Mouse (Mus musculus) stomach, embryonic 16.5 days (tissue): ENCODE results near the gene Mef2d. TPM values are rescaled to one million over a fixed set of nuclear protein-coding genes. Genes with fewer than 3 reads are reported as not detected.

ENCODE experiments used
- ATAC-seq: fragments of 200-750 bp; cut with Nextera tagmentation; 2 replicates; pipeline ENCODE4 v1.8.0; 2017; ENCODE audit warnings: moderate number of reproducible peaks, moderate TSS enrichment; ENCODE audit not compliant: insufficient read depth, low FRiP score
- H3K27ac ChIP-seq: fragments of 300-500 bp; sonication (generic); 2 replicates; pipeline ENCODE4 v1.5.1; 2014; ENCODE audit warnings: low read length
- H3K27me3 ChIP-seq: fragments of 300-500 bp; sonication (generic); 2 replicates; pipeline ENCODE4 v1.6.1; 2014; ENCODE audit warnings: low read length, control low read depth, mixed read lengths; ENCODE audit not compliant: control insufficient read depth, insufficient read depth
- H3K36me3 ChIP-seq: fragments of 300-500 bp; sonication (generic); 2 replicates; pipeline ENCODE4 v1.6.1; 2014; ENCODE audit warnings: low read length; ENCODE audit not compliant: control insufficient read depth, insufficient read depth
- H3K4me1 ChIP-seq: fragments of 300-500 bp; sonication (generic); 2 replicates; pipeline ENCODE4 v1.6.1; 2014; ENCODE audit warnings: low read length, control low read depth, mixed read lengths; ENCODE audit not compliant: control insufficient read depth, insufficient read depth
- H3K4me2 ChIP-seq: fragments of 300-500 bp; sonication (generic); 2 replicates; pipeline ENCODE4 v1.6.1; 2014; ENCODE audit warnings: low read depth, low read length, mixed read lengths
- H3K4me3 ChIP-seq: fragments of 300-500 bp; sonication (generic); replicated peaks from 2 replicates; pipeline ENCODE4 v1.5.1; 2014; ENCODE audit warnings: mild to moderate bottlenecking, low read length
- H3K9ac ChIP-seq: fragments of 300-500 bp; sonication (generic); 2 replicates; pipeline ENCODE4 v1.6.1; 2014; ENCODE audit warnings: low read length
- H3K9me3 ChIP-seq: fragments of 300-500 bp; sonication (generic); replicated peaks from 2 replicates; pipeline ENCODE4 v1.6.1; 2016; ENCODE audit warnings: low read length, control low read depth; ENCODE audit not compliant: control insufficient read depth
- WGBS: fragments of 180-500 bp; shearing (Covaris S2); extraction: QIAGEN DNeasy Blood & Tissue Kit; methylation state at CpG from one replicate; pipeline ENCODE4 v1.1.7; 2014; 5-methylcytosine and 5-hydroxymethylcytosine counted together
- polyA plus RNA-seq: library from polyadenylated mRNA; unstranded; fragments of >200 nt; fragmentation: Nextera tagmentation; extraction: Ambion mirVana; gene quantifications from 2 replicates; pipeline ENCODE4 v1.2.1, GENCODE M21; 2015

The Mef2d gene
- polyA plus RNA-seq, 1 experiment from 2014 or later, result 18.2 TPM

DNA sequence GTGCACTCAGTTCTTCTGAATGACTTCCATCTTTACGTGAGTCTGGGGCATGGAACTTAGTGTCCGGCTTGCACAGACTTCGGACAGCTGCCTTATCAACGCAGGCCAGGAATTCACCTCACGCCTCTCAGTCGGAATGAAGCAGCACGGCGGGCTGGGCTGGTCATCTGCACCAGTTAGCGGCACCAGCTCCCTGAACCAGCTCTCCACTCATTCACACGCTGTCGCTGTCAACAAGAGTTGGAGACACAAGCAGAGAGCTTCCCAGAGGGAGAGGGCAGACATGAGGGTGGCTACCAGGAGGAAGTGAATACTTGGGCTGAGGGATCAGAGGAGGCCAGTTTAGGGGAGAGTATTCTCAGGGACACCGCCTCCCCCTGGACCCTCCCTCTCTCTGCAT, 27.8 kb upstream of the Mef2d start:
- Histone ChIP-seq H3K9ac (no peak overlapping the region), H3K4me2 (no peak overlapping the region), H3K36me3 (peaks cover 12% of the 10 kb centered on the region; the same call in 1 of the 2 replicates), H3K9me3 (no peaks in the 10 kb centered on the region), H3K4me3 (no peak overlapping the region), H3K27me3 (no peaks in the 10 kb centered on the region), H3K27ac (no peak overlapping the region), H3K4me1 (no peaks in the 10 kb centered on the region)
- 90% methylated on average over 12 of the region's 12 CpGs for WGBS
- no peak for ATAC-seq

DNA sequence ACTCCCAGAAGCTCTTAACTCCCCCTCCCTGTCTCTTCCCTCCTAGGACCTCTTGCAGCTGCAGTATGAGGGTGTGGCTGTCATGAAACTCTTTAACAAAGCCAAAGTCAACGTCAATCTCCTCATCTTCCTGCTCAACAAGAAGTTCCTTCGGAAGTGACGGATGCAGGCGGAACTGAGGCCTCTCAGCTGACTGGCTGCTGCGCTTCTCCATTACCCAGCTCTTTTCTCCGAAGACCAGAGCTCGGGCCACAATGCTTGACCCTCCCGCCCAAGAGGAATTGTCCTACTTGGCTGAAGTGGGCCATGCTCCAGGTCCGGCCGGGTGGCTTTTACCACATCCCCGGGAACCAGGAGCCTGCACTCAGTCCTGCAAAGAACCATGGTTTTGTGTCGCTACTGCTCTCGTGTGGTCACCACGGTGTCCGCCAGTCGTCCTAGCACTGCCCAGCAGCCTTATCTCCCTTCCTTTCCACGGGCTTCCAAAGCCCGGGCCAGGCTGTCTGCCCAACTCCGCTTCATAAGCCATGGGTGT, 22.0 kb upstream of the Mef2d start:
- no peak overlapping the region for H3K9ac ChIP-seq
- no peaks in the 10 kb centered on the region for H3K36me3 ChIP-seq
- H3K27me3 ChIP-seq, result no peaks in the 10 kb centered on the region
- no peak for ATAC-seq
- no peak overlapping the region for H3K4me3 ChIP-seq
- H3K4me2 ChIP-seq, result no peak overlapping the region
- no peak overlapping the region for H3K27ac ChIP-seq
- WGBS, result 82% methylated on average over 19 of the region's 19 CpGs
- no peaks in the 10 kb centered on the region for H3K4me1 ChIP-seq
- no peaks in the 10 kb centered on the region for H3K9me3 ChIP-seq

DNA sequence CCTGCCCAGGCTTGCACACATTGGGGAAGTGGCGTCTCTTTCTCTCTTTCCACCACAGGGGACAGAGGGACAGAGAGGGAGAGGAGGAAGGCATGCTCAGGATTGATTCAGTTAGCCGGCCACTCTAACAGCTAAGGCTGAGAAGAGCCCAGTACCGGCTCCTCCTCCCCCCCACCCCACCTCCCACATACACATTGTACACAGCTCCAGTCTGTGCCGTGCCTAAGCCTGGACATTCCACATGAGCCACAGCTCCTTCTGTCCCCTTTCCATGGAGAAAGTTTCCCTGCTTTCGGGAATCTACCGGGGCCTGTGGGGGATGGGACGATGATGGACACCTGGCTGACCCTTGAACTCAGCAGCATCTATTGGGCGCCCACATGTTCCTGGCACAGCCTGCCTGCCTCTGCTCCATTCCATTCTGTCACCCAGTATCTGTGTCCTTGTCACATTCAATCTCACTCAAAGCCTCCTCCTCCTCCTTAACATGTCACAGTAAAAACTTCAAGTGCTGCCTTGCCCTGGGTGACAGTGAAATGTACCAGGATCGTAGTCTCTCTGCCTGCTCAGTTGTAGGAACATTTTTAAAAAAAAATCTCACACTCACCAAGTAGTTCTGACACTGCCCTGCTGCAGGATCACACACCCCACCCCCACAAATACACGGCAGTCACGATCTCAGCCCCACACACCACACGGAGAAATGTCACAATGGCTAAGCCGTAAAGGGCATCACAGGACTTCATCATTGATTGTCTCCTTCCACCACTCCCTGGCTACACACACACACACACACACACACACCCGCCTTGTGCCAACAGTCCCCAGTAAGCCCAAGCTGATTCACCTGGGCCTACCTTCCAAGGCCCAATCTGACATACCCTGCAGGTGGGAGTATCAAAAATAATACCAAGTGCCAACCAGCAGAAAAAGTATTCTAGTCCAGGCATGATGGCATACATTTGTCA, 20.7 kb upstream of the Mef2d start:
- 65% methylated on average over 14 of the region's 14 CpGs for WGBS
- Histone ChIP-seq H3K27me3 (no peaks in the 10 kb centered on the region), H3K9me3 (no peaks in the 10 kb centered on the region)

DNA sequence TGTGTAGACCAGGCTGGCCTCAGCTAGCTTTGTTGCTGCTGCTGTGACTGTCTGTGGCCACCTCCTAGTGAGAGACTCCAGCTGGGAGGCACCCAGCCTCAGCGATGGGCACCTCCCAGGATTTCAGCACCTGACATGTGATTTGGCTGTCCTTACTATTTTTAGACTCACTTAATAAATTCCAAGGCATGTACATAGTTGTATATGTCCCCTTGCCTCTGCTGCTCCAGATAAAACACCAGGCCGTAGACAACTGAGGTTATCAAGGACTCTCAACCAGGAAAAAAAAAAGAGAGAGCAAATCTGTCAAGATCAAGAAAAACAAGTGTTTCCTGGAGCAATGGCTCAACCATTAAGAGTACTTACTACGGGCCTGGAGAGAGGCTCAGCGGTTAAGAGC, 17.0 kb upstream of the Mef2d start:
- no peaks in the 10 kb centered on the region for H3K27me3 ChIP-seq
- H3K9me3 ChIP-seq, result no peaks in the 10 kb centered on the region
- H3K9ac ChIP-seq, result no peak overlapping the region
- WGBS, result 46% methylated on average over 4 of the region's 4 CpGs
- no peaks in the 10 kb centered on the region for H3K36me3 ChIP-seq
- H3K4me3 ChIP-seq, result no peak overlapping the region
- H3K4me1 ChIP-seq, result no peaks in the 10 kb centered on the region
- no peak for ATAC-seq
- no peak overlapping the region for H3K27ac ChIP-seq
- no peak overlapping the region for H3K4me2 ChIP-seq

More for the DNA sequence above, 20.7 kb upstream of the Mef2d start:
- H3K4me3 ChIP-seq, result no peak overlapping the region
- no peak for ATAC-seq
- no peaks in the 10 kb centered on the region for H3K36me3 ChIP-seq
- H3K9ac ChIP-seq, result no peak overlapping the region
- no peak overlapping the region for H3K27ac ChIP-seq
- H3K4me1 ChIP-seq, result no peaks in the 10 kb centered on the region
- H3K4me2 ChIP-seq, result no peak overlapping the region

DNA sequence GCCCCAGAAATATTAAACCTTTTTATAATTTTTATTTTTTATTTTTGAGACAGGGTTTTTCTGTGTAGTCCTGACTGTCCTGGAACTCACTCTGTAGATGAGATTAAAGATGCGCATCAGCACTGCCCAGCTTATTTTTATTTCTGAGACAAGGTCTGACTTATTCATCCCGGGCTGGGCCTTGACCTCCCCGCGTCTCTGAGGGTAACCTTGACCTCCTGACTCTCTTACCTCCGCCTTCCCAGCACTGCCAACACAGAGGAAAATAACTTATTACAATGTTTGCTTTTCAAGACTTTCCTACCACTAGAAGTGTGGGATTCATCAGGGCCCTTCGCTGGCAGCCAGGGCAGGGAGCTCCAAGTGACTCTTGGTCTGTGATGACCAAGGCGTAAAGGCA, 16.0 kb upstream of the Mef2d start:
- Histone ChIP-seq H3K4me1 (no peaks in the 10 kb centered on the region), H3K27ac (no peak overlapping the region), H3K27me3 (no peaks in the 10 kb centered on the region), H3K9me3 (no peaks in the 10 kb centered on the region), H3K4me2 (no peak overlapping the region), H3K36me3 (no peaks in the 10 kb centered on the region), H3K9ac (no peak overlapping the region), H3K4me3 (no peak overlapping the region)
- WGBS, result 65% methylated on average over 7 of the region's 7 CpGs
- no peak for ATAC-seq

DNA sequence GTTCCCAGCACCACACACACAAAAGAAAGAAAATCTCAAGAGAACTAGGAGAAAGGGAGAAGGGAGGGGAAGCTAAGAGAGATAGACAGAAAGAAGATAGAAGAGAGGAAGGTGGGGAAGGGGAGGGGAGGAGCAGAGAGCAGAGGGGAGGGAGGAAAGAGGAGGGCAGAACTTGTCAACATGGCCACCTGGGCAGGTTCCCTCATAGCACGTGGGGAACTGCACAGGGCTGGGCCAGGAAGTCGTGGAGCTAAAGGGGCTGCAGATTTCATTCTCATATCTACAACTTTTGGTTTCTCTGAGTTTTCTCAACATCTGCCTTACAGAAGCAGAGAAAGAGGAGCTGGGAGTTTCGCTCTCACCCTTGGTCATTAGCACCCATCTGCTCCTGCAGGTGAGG, 14.5 kb upstream of the Mef2d start:
- no peak overlapping the region for H3K4me3 ChIP-seq
- H3K36me3 ChIP-seq, result no peaks in the 10 kb centered on the region
- H3K4me2 ChIP-seq, result no peak overlapping the region
- H3K27me3 ChIP-seq, result no peaks in the 10 kb centered on the region
- H3K27ac ChIP-seq, result no peak overlapping the region
- no peak for ATAC-seq
- 61% methylated on average over 3 of the region's 3 CpGs for WGBS
- H3K4me1 ChIP-seq, result no peaks in the 10 kb centered on the region
- H3K9me3 ChIP-seq, result no peaks in the 10 kb centered on the region
- H3K9ac ChIP-seq, result no peak overlapping the region

DNA sequence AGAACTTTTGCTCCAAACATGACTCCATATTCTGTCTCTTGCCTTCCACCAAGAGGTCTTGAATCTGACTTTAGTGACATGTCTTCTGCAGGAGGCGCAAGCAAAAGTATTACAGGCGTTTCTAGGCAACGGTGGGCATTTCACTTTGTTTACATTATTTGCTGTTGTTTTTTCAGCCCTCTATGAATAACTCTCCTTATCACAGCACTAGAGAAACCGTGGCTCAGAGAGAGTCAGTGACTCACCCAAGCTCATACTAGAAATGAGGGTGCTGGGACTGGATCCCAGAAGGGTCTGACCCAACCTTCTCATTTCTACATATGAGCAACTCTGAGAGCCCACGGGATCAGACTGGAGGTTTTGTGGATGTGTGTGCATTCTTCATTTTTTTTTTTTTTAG, 14.1 kb upstream of the Mef2d start:
- Histone ChIP-seq H3K4me3 (no peak overlapping the region), H3K27me3 (no peaks in the 10 kb centered on the region), H3K4me1 (no peaks in the 10 kb centered on the region), H3K36me3 (no peaks in the 10 kb centered on the region), H3K9ac (no peak overlapping the region), H3K4me2 (no peak overlapping the region), H3K27ac (no peak overlapping the region), H3K9me3 (no peaks in the 10 kb centered on the region)
- WGBS, result 57% methylated on average over 5 of the region's 5 CpGs
- no peak for ATAC-seq

DNA sequence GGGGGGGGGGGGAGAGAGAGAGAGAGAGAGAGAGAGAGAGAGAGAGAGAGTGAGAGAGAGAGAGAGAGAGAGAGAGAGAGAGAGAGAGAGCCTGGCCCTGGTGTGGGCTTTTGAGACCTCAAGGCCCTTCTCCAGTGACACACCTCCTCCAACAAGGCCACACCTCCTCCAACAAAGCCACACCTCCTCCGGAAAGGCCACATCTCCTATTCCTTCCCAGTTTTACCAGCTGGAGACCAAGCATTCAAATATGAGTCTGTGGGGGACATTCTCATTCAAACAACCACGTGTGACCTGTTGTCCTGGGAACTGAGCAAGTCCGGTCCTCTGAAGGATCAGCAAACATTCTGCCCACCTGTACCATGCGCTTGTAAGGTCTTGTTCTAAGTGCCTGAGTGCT, 13.2 kb upstream of the Mef2d start:
- Histone ChIP-seq H3K9ac (no peak overlapping the region), H3K4me2 (no peak overlapping the region), H3K4me3 (no peak overlapping the region), H3K4me1 (no peaks in the 10 kb centered on the region), H3K27me3 (no peaks in the 10 kb centered on the region), H3K9me3 (no peaks in the 10 kb centered on the region), H3K27ac (no peak overlapping the region), H3K36me3 (no peaks in the 10 kb centered on the region)
- WGBS, result 53% methylated on average over 4 of the region's 4 CpGs
- no peak for ATAC-seq

DNA sequence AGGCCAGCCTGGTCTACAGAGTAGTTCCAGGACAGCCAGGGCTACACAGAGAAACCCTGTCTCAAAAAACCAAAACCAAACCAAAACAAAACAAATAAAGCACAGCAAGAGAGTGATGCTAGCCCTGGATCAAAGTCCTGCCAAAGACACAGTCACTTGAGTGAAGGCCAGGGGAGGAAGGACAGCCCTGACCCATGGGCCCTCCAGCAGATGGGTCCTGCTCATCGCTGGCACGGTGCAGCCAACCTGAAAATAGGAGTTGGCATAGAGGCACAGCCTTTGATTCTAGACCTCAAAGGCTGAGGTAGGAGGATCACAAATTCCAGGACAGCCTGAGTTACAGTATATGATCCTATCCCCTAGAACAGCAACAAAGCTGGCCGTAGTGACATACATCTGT, 11.1 kb upstream of the Mef2d start:
- Histone ChIP-seq H3K9me3 (no peaks in the 10 kb centered on the region), H3K4me3 (no peak overlapping the region), H3K9ac (no peak overlapping the region), H3K4me1 (no peaks in the 10 kb centered on the region), H3K4me2 (no peak overlapping the region), H3K27ac (no peak overlapping the region), H3K27me3 (no peaks in the 10 kb centered on the region), H3K36me3 (no peaks in the 10 kb centered on the region)
- no peak for ATAC-seq
- 88% methylated on average over 3 of the region's 3 CpGs for WGBS
